Mouse (Mus musculus) urinary bladder, postnatal 36 days (tissue): ENCODE results near the gene Ano2.
A peak's percentile ranks its signal among the peaks of the same experiment; 100 is the strongest.

Experiments used
- DNase-seq, 2 experiments: peaks; one replicate each; pipeline ENCODE4 v3.0.0; 2022; ENCODE audit warnings: low spot score in 2 of 2, mixed read lengths in 1 of 2

Ano2 gene

GRCm38 (mm10) chr6:125914446-125914845 lies 224.2 kb downstream of the Ano2 start:
- no peak for DNase-seq

- no peak for DNase-seq
Measured at GRCm38 (mm10) chr6:125922746-125923145, 232.5 kb downstream of the Ano2 start.

- DNase-seq, result no peak
Measured at GRCm38 (mm10) chr6:125924979-125925378, 234.8 kb downstream of the Ano2 start.

- DNase-seq, result no peak
Measured at GRCm38 (mm10) chr6:125925861-125926260, 235.6 kb downstream of the Ano2 start.

GRCm38 (mm10) chr6:125931926-125932325 lies 241.7 kb downstream of the Ano2 start:
- DNase-seq, result peak; percentile 11 to 28

GRCm38 (mm10) chr6:125954965-125955364 lies 264.7 kb downstream of the Ano2 start:
- peak; percentile 8 to 13 for DNase-seq

GRCm38 (mm10) chr6:125973551-125973950 lies 283.3 kb downstream of the Ano2 start:
- no peak for DNase-seq

GRCm38 (mm10) chr6:125975788-125976465 lies 285.7 kb downstream of the Ano2 start:
- DNase-seq, result no peak

GRCm38 (mm10) chr6:125979601-125980000 lies 289.4 kb downstream of the Ano2 start:
- DNase-seq, result no peak

- DNase-seq, result no peak
Measured at GRCm38 (mm10) chr6:125984050-125984449, 293.8 kb downstream of the Ano2 start.

GRCm38 (mm10) chr6:125992731-125993130 lies 302.5 kb downstream of the Ano2 start:
- DNase-seq, result no peak

GRCm38 (mm10) chr6:126001797-126002196 lies 311.6 kb downstream of the Ano2 start:
- DNase-seq, result no peak

GRCm38 (mm10) chr6:126003002-126003742 lies 313.0 kb downstream of the Ano2 start:
- no peak for DNase-seq

GRCm38 (mm10) chr6:126006647-126007046 lies 316.4 kb downstream of the Ano2 start:
- no peak for DNase-seq

GRCm38 (mm10) chr6:126009083-126009482 lies 318.9 kb downstream of the Ano2 start:
- no peak for DNase-seq

GRCm38 (mm10) chr6:126016991-126017390 lies 326.8 kb downstream of the Ano2 start:
- no peak for DNase-seq

- DNase-seq, result no peak
Measured at GRCm38 (mm10) chr6:126018411-126018810, 328.2 kb downstream of the Ano2 start.

GRCm38 (mm10) chr6:126033693-126034402 lies 343.6 kb downstream of the Ano2 start:
- no peak for DNase-seq

GRCm38 (mm10) chr6:126034403-126034724 lies 344.1 kb downstream of the Ano2 start:
- DNase-seq, result no peak

- no peak for DNase-seq
Measured at GRCm38 (mm10) chr6:126034728-126035127, 344.5 kb downstream of the Ano2 start.

GRCm38 (mm10) chr6:126035621-126036020 lies 345.4 kb downstream of the Ano2 start:
- no peak for DNase-seq

- DNase-seq, result no peak
Measured at GRCm38 (mm10) chr6:126045931-126046330, 355.7 kb downstream of the Ano2 start.

GRCm38 (mm10) chr6:126048206-126048605 lies 358.0 kb downstream of the Ano2 start:
- no peak for DNase-seq
